Mouse (Mus musculus): ENCODE measurements around the gene Cdk5rap3. TPM values are rescaled to one million over a fixed set of nuclear protein-coding genes. Genes with fewer than 3 reads are reported as not detected.
A peak's percentile ranks its signal among the peaks of the same experiment; 100 is the strongest.

The Cdk5rap3 gene
- total and polyA plus RNA-seq, 3 experiments: 45.2 to 55.4 TPM; not detected in 1

DNA sequence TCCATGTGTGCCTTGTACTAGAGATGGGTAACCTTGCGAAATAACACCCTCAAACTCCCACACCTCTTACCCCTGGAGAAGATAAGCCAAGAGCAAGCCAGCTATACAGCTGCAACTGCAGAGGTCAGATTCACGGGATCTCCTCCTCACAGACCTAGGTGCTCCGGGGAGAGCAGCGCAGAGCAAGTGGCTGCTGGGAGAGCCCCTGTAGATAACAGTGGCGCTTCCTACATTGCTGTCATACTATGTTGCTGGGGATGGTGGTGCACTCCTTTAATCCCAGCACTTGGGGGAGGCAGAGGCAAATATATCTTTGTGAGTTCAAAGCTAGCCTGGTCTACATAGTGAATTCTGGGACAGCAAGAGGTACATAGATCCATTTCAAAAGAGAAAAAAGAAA is 10.3 kb upstream of the Cdk5rap3 start:
- Histone ChIP-seq H3K4me3 (ENCODE audit: control insufficient read depth in 1 of 2, insufficient read depth in 1 of 2, low read depth in 2 of 2, low read length in 2 of 2) (no peak overlapping the region), H3K79me2 (ENCODE audit: control insufficient read depth, insufficient read depth, low read length, poor library complexity) (no peaks in the 10 kb centered on the region), H3K4me1 (ENCODE audit: control insufficient read depth in 1 of 2, insufficient read depth in 2 of 2, low read length in 2 of 2) (peaks cover 9 to 31% of the 10 kb centered on the region in 2 experiments), H3K27ac (ENCODE audit: control insufficient read depth, low read depth, low read length) (no peak overlapping the region; the same call in 1 of the 2 replicates), H3K36me3 (ENCODE audit: control insufficient read depth in 1 of 2, insufficient read depth in 2 of 2, low read length in 2 of 2) (peaks cover 0 to 18% of the 10 kb centered on the region in 2 experiments; a peak in 2 of 4 replicates), H3K27me3 (ENCODE audit: control insufficient read depth in 1 of 2, insufficient read depth in 2 of 2, low read length in 2 of 2) (no peaks in the 10 kb centered on the region), H3K9ac (ENCODE audit: control insufficient read depth, low read depth, low read length, poor library complexity, severe bottlenecking) (no peak overlapping the region), H3K9me3 (replicated peaks; ENCODE audit: insufficient read depth, low read length) (no peaks in the 10 kb centered on the region)
- DNase-seq (ENCODE audit: low read depth, low spot score): peak; percentile 44
- TF ChIP-seq CTCF (IDR thresholded peaks at IDR 0.05 in 2 of 3, conservative IDR thresholded peaks at IDR 0.05 in 1 of 3; ENCODE audit: control insufficient read depth in 1 of 3, insufficient read depth in 1 of 3, low read depth in 2 of 3, low read length in 3 of 3, poor library complexity in 1 of 3, severe bottlenecking in 1 of 3): peak in 1 of 3 experiments; percentile 33; a peak in 2 of 6 replicates
- no peak for TF ChIP-seq TAL1 (IDR thresholded peaks at IDR 0.05; ENCODE audit: low read length)
- TF ChIP-seq ZKSCAN1 (IDR thresholded peaks at IDR 0.05; ENCODE audit: low read depth, low read length): peak; percentile 78
- peak; percentile 29 for TF ChIP-seq RAD21 (IDR thresholded peaks at IDR 0.05; ENCODE audit: low read depth, low read length)
- 0 out of 2 replicates have a peak, but pooled peaks have one; percentile 24 for TF ChIP-seq GATA1 (IDR thresholded peaks at IDR 0.05; ENCODE audit: low read depth, low read length)
- no peak for TF ChIP-seq MEF2A (IDR thresholded peaks at IDR 0.05; ENCODE audit: extremely low read depth, insufficient replicate concordance, low read depth, low read length, poor library complexity, severe bottlenecking)

DNA sequence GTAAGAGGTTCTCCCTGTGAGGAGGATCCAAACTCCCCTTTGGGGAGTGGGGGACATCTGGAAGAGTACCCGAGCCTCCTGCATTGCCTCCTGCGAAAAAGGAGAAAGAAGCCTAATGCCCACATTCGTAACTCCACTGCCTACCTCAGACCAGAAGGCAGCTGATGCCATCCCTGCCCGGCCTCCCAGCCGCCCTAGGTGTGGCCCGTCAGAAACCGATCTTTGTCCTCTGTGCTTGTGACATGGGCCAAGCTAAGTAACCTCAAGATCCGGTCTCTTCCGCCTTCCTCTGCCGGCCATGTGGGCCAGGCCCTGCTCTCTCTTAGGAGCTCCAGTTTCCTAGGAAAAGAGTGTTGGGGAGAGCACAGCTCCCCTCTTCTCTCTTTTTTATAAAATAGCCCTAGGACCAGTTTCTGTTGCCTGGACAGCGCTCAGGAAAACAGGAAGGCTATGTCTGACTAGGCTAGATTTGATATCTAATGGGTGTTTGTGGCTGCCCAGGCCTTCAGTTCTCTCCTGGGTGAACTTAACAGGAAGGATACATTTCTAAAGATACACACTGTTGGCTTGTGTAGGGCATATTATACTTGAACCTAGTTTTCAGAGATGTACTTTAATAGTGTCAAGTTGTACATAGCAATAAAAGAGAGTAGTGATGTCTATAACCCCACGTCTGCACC is 9.3 kb upstream of the Cdk5rap3 start:
- TF ChIP-seq TCF12 (IDR thresholded peaks at IDR 0.05; ENCODE audit: low read depth, low read length): peak; percentile 34; the same call in 1 of the 2 replicates
- no peak for TF ChIP-seq HCFC1 (IDR thresholded peaks at IDR 0.05; ENCODE audit: low read depth, low read length)
- TF ChIP-seq EP300 (IDR thresholded peaks at IDR 0.05; ENCODE audit: low read depth in 1 of 2, low read length in 2 of 2): peak; percentile 52 to 63
- Histone ChIP-seq H3K27ac (ENCODE audit: control insufficient read depth, low read depth, low read length) (peak overlapping the region; percentile 36; the same call in 1 of the 2 replicates), H3K9ac (ENCODE audit: control insufficient read depth, low read depth, low read length, poor library complexity, severe bottlenecking) (peak overlapping the region; percentile 8; the same call in 1 of the 2 replicates), H3K79me2 (ENCODE audit: control insufficient read depth, insufficient read depth, low read length, poor library complexity) (no peaks in the 10 kb centered on the region), H3K27me3 (ENCODE audit: control insufficient read depth in 1 of 2, insufficient read depth in 2 of 2, low read length in 2 of 2) (no peaks in the 10 kb centered on the region), H3K4me3 (ENCODE audit: control insufficient read depth in 1 of 2, insufficient read depth in 1 of 2, low read depth in 2 of 2, low read length in 2 of 2) (no peak overlapping the region), H3K36me3 (ENCODE audit: control insufficient read depth in 1 of 2, insufficient read depth in 2 of 2, low read length in 2 of 2) (peaks cover 0 to 18% of the 10 kb centered on the region in 2 experiments; a peak in 2 of 4 replicates), H3K4me1 (ENCODE audit: control insufficient read depth in 1 of 2, insufficient read depth in 2 of 2, low read length in 2 of 2) (peaks cover 9 to 31% of the 10 kb centered on the region in 2 experiments), H3K9me3 (replicated peaks; ENCODE audit: insufficient read depth, low read length) (no peaks in the 10 kb centered on the region)
- peak; percentile 61 for DNase-seq (ENCODE audit: low read depth, low spot score)

DNA sequence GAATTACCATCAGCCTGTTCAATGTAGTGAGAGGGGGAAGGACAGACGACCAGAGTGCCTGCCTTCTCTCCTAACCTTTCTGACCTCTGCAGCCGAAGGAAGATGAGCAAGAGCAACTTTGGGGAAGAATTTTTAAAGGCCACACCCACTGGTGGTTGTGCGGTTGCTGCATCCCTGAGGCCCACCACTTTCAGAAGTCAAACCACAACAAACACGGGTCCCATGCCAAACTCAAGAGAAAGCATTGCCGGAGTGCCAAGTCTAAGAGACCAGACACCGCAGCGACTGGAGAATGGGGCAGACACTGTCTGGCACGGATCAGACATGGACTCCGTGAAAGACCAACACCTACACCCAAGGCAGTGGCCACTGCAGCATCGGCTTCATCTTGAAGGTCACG is 8.6 kb upstream of the Cdk5rap3 start:
- no peak for TF ChIP-seq HCFC1 (IDR thresholded peaks at IDR 0.05; ENCODE audit: low read depth, low read length)
- no peak for TF ChIP-seq RAD21 (IDR thresholded peaks at IDR 0.05; ENCODE audit: low read depth, low read length)
- TF ChIP-seq GABPA (IDR thresholded peaks at IDR 0.05; ENCODE audit: low read depth, low read length): no peak
- no peak for TF ChIP-seq UBTF (IDR thresholded peaks at IDR 0.05; ENCODE audit: borderline replicate concordance, insufficient read depth, low read depth, low read length)
- TF ChIP-seq CHD2 (IDR thresholded peaks at IDR 0.05; ENCODE audit: low read length): no peak
- no peak for TF ChIP-seq ETS1 (IDR thresholded peaks at IDR 0.05; ENCODE audit: low read depth, low read length)
- TF ChIP-seq ZNF384 (IDR thresholded peaks at IDR 0.05; ENCODE audit: low read depth, low read length): no peak
- TF ChIP-seq JUND (IDR thresholded peaks at IDR 0.05; ENCODE audit: low read depth, low read length): no peak
- Histone ChIP-seq H3K4me1 (ENCODE audit: control insufficient read depth in 1 of 2, insufficient read depth in 2 of 2, low read length in 2 of 2) (peaks cover 6 to 32% of the 10 kb centered on the region in 2 experiments; a peak in 3 of 4 replicates), H3K9me3 (replicated peaks; ENCODE audit: insufficient read depth, low read length) (no peaks in the 10 kb centered on the region)

More for the DNA sequence above, 8.6 kb upstream of the Cdk5rap3 start:
- peak; percentile 54 for DNase-seq (ENCODE audit: low read depth, low spot score)
- peaks cover 0 to 16% of the 10 kb centered on the region in 2 experiments; a peak in 2 of 4 replicates for H3K36me3 ChIP-seq (ENCODE audit: control insufficient read depth in 1 of 2, insufficient read depth in 2 of 2, low read length in 2 of 2)
- no peaks in the 10 kb centered on the region for H3K79me2 ChIP-seq (ENCODE audit: control insufficient read depth, insufficient read depth, low read length, poor library complexity)
- no peak overlapping the region for H3K4me3 ChIP-seq (ENCODE audit: control insufficient read depth in 1 of 2, insufficient read depth in 1 of 2, low read depth in 2 of 2, low read length in 2 of 2)
- no peak overlapping the region for H3K9ac ChIP-seq (ENCODE audit: control insufficient read depth, low read depth, low read length, poor library complexity, severe bottlenecking)
- no peaks in the 10 kb centered on the region for H3K27me3 ChIP-seq (ENCODE audit: control insufficient read depth in 1 of 2, insufficient read depth in 2 of 2, low read length in 2 of 2)
- 0 out of 2 replicates have a peak overlapping the region, but pooled peaks have one; percentile 7 for H3K27ac ChIP-seq (ENCODE audit: control insufficient read depth, low read depth, low read length)
